Mouse (Mus musculus) midbrain, embryonic 12.5 days (tissue): ENCODE data around the gene Slc5a6. TPM values are rescaled to one million over a fixed set of nuclear protein-coding genes. Genes with fewer than 3 reads are reported as not detected.
"Not testable (repeated sequence)": the region's sequence is repeated elsewhere in the genome, so short reads cannot be mapped to it uniquely, and the experiment has no call there.

Experiments
- ATAC-seq: fragments of 200-750 bp; cut with Nextera tagmentation; 2 replicates; pipeline ENCODE4 v1.8.0; 2017; ENCODE audit warnings: low read depth, moderate TSS enrichment, moderate library complexity; ENCODE audit not compliant: low FRiP score
- H3K27ac ChIP-seq: fragments of 300-500 bp; sonication (generic); replicated peaks from 2 replicates; pipeline ENCODE4 v1.5.1; 2016; ENCODE audit warnings: mild to moderate bottlenecking
- H3K27me3 ChIP-seq: fragments of 300-500 bp; sonication (generic); 2 replicates; pipeline ENCODE4 v1.6.1; 2016; ENCODE audit warnings: mild to moderate bottlenecking
- H3K36me3 ChIP-seq: fragments of 300-500 bp; sonication (generic); 2 replicates; pipeline ENCODE4 v1.6.1; 2016
- H3K4me1 ChIP-seq: fragments of 300-500 bp; sonication (generic); 2 replicates; pipeline ENCODE4 v1.6.1; 2016
- H3K4me2 ChIP-seq: fragments of 300-500 bp; sonication (generic); replicated peaks from 2 replicates; pipeline ENCODE4 v1.6.1; 2016; ENCODE audit warnings: mild to moderate bottlenecking, moderate library complexity
- H3K4me3 ChIP-seq: fragments of 300-500 bp; sonication (generic); 2 replicates; pipeline ENCODE4 v1.5.1; 2016; ENCODE audit warnings: mild to moderate bottlenecking
- H3K9ac ChIP-seq: fragments of 300-500 bp; sonication (generic); replicated peaks from 2 replicates; pipeline ENCODE4 v1.6.1; 2016; ENCODE audit warnings: mild to moderate bottlenecking, moderate library complexity
- H3K9me3 ChIP-seq: fragments of 300-500 bp; sonication (generic); 2 replicates; pipeline ENCODE4 v1.6.1; 2016; ENCODE audit warnings: mild to moderate bottlenecking
- WGBS: fragments of 180-500 bp; shearing (Covaris S2); methylation state at CpG from one replicate; pipeline ENCODE4 v1.1.7; 2016; 5-methylcytosine and 5-hydroxymethylcytosine counted together
- polyA plus RNA-seq: library from polyadenylated mRNA; unstranded; fragments of >200 nt; fragmentation: Nextera tagmentation; extraction: Ambion mirVana; gene quantifications from 2 replicates; pipeline ENCODE4 v1.2.1, GENCODE M21; 2016

The Slc5a6 gene
- polyA plus RNA-seq, 1 experiment from 2014 or later = 11.7 TPM

- H3K36me3 ChIP-seq = no peaks in the 10 kb centered on the region
- H3K9me3 ChIP-seq = no peaks in the 10 kb centered on the region
- no peak overlapping the region for H3K4me3 ChIP-seq
- no peak overlapping the region for H3K9ac ChIP-seq
- no peaks in the 10 kb centered on the region for H3K27me3 ChIP-seq
- no peak overlapping the region for H3K27ac ChIP-seq
- H3K4me2 ChIP-seq = no peak overlapping the region
- H3K4me1 ChIP-seq = peaks cover 8% of the 10 kb centered on the region
- no peak for ATAC-seq
These were observed 24.1 kb downstream of the Slc5a6 start for GRCm38 (mm10) chr5:31024641-31025040.

DNA sequence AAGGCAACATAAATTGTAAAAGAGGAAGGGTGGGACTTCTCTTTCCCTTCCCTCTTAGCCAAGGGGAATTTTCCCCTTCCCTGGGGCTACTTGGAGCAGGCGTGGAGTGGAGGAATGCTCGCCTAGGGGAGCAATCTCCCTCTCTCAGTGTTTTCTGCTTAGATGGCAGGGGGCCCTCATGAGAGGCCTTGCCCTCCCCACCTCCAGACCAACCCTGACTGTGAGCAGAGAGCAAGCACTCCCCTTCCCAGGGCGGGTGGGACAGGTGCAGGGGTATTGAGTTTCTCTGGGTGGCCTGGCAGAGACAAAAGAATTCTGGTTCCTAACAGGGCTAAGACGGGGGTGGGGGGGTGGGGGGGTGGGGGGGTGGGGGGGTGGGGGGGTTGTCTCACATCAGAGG is 25.5 kb downstream of the Slc5a6 start:
- no peaks in the 10 kb centered on the region for H3K36me3 ChIP-seq
- 8% methylated on average over 3 of the region's 4 CpGs for WGBS
- no peak overlapping the region for H3K4me2 ChIP-seq
- no peak for ATAC-seq
- no peak overlapping the region for H3K4me3 ChIP-seq
- peaks cover 8% of the 10 kb centered on the region for H3K4me1 ChIP-seq
- H3K27me3 ChIP-seq = no peaks in the 10 kb centered on the region
- H3K9ac ChIP-seq = no peak overlapping the region
- no peak overlapping the region for H3K27ac ChIP-seq
- no peaks in the 10 kb centered on the region for H3K9me3 ChIP-seq

- no peaks in the 10 kb centered on the region for H3K36me3 ChIP-seq
- H3K9ac ChIP-seq = no peak overlapping the region
- H3K4me2 ChIP-seq = no peak overlapping the region
- H3K27ac ChIP-seq = no peak overlapping the region
- H3K27me3 ChIP-seq = no peaks in the 10 kb centered on the region
- H3K9me3 ChIP-seq = no peaks in the 10 kb centered on the region
- no peak overlapping the region for H3K4me3 ChIP-seq
- WGBS = 15% methylated on average over 1 of the region's 1 CpGs
- no peak for ATAC-seq
- peaks cover 8% of the 10 kb centered on the region for H3K4me1 ChIP-seq
These were observed 26.0 kb downstream of the Slc5a6 start for GRCm38 (mm10) chr5:31022690-31023089.

DNA sequence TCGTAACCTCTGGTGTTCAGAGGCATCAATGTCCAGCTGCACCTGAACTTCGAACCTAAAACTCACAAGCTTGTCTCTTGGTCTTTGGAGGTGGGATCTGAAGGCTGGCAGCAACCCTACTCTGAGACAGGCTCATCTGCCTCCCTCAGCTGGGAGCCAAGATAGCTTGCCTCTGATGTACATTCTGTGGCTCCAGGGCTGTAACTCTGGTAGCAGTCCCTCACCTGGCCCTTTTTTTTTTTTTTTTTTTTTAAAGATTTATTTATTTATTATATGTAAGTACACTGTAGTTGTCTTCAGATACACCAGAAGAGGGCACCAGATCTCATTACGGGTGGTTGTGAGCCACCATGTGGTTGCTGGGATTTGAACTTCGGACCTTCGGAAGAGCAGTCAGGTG is 26.9 kb downstream of the Slc5a6 start:
- not testable (repeated sequence) for ATAC-seq, H3K9ac ChIP-seq, H3K4me3 ChIP-seq, H3K9me3 ChIP-seq, H3K4me1 ChIP-seq, H3K27ac ChIP-seq, H3K36me3 ChIP-seq, H3K4me2 ChIP-seq, H3K27me3 ChIP-seq
- 82% methylated on average over 5 of the region's 5 CpGs for whole genome bisulfite sequencing

DNA sequence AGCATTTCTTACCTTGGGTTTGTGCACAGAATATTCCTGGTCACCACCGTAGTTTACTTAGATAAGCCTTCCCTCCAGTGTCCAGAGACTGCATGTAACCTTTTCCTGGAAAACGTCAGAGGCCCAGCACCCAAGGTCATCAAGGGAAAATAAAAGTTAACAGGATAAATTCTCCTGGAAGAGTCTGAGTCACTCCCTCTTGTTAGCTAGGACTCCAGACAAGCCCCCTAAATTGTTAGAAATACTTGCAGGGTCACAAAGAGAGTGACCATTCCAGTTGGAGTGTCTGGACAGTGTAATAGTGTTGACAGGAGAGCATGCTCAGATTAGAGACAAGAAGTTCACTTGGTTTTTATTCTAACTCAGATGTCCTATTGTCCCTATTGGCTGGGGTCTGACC is 32.8 kb downstream of the Slc5a6 start:
- Histone ChIP-seq H3K36me3 (no peaks in the 10 kb centered on the region), H3K9me3 (no peaks in the 10 kb centered on the region), H3K4me1 (no peaks in the 10 kb centered on the region), H3K27me3 (no peaks in the 10 kb centered on the region), H3K27ac (no peak overlapping the region), H3K4me2 (no peak overlapping the region), H3K4me3 (no peak overlapping the region), H3K9ac (no peak overlapping the region)
- no peak for ATAC-seq
- WGBS = 81% methylated on average over 2 of the region's 2 CpGs

GRCm38 (mm10) chr5:31012737-31013136 is 36.0 kb downstream of the Slc5a6 start:
- Histone ChIP-seq H3K4me1 (no peaks in the 10 kb centered on the region), H3K4me2 (no peak overlapping the region), H3K9me3 (no peaks in the 10 kb centered on the region), H3K4me3 (no peak overlapping the region), H3K36me3 (no peaks in the 10 kb centered on the region), H3K27ac (no peak overlapping the region), H3K9ac (no peak overlapping the region), H3K27me3 (no peaks in the 10 kb centered on the region)
- no peak for ATAC-seq
- 75% methylated on average over 3 of the region's 3 CpGs for WGBS

DNA sequence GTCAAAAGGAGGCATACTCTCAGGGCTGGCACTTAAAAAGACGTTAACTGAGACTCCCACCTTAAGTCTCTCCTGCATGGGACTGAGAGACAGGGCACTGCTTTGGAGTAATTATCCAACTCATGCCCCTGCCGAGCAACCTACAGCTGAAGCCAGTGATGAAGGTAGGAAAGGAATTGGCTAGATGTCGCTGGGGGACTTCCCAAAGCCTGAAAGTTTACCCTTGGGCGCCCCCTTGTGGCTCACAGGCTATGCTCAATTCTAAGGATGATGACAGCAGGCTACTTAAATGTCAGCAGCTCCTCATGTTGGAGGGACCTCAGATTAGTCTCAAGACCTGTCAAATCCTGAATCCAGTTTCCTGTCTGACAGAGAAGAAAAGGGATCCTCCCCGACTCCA is 44.5 kb downstream of the Slc5a6 start:
- H3K9me3 ChIP-seq = no peaks in the 10 kb centered on the region
- H3K4me1 ChIP-seq = no peaks in the 10 kb centered on the region
- no peak for ATAC-seq
- H3K4me2 ChIP-seq = no peak overlapping the region
- H3K27me3 ChIP-seq = no peaks in the 10 kb centered on the region
- H3K27ac ChIP-seq = no peak overlapping the region
- H3K4me3 ChIP-seq = no peak overlapping the region
- no peaks in the 10 kb centered on the region for H3K36me3 ChIP-seq
- no peak overlapping the region for H3K9ac ChIP-seq
- WGBS = 4% methylated on average over 5 of the region's 5 CpGs

- ATAC-seq = no peak
- Histone ChIP-seq H3K36me3 (no peaks in the 10 kb centered on the region), H3K4me1 (no peaks in the 10 kb centered on the region), H3K9ac (no peak overlapping the region), H3K27ac (no peak overlapping the region), H3K27me3 (no peaks in the 10 kb centered on the region), H3K4me2 (no peak overlapping the region), H3K4me3 (no peak overlapping the region), H3K9me3 (no peaks in the 10 kb centered on the region)
- WGBS = 80% methylated on average over 4 of the region's 4 CpGs
These were observed 47.2 kb downstream of the Slc5a6 start for GRCm38 (mm10) chr5:31001560-31001959.

- Histone ChIP-seq H3K9ac (no peak overlapping the region), H3K4me1 (no peaks in the 10 kb centered on the region), H3K9me3 (no peaks in the 10 kb centered on the region), H3K27ac (no peak overlapping the region), H3K4me2 (no peak overlapping the region), H3K36me3 (no peaks in the 10 kb centered on the region), H3K27me3 (no peaks in the 10 kb centered on the region), H3K4me3 (no peak overlapping the region)
- no peak for ATAC-seq
- WGBS = 90% methylated on average over 2 of the region's 2 CpGs
These were observed 47.7 kb downstream of the Slc5a6 start for GRCm38 (mm10) chr5:31000993-31001392.

GRCm38 (mm10) chr5:31000122-31000521 is 48.6 kb downstream of the Slc5a6 start:
- Histone ChIP-seq H3K9me3 (no peaks in the 10 kb centered on the region), H3K4me3 (no peak overlapping the region), H3K9ac (no peak overlapping the region), H3K4me1 (no peaks in the 10 kb centered on the region), H3K27me3 (no peaks in the 10 kb centered on the region), H3K36me3 (no peaks in the 10 kb centered on the region), H3K4me2 (no peak overlapping the region), H3K27ac (no peak overlapping the region)
- WGBS = 80% methylated on average over 7 of the region's 7 CpGs
- ATAC-seq = no peak

GRCm38 (mm10) chr5:30999324-30999723 is 49.4 kb downstream of the Slc5a6 start:
- H3K27ac ChIP-seq = no peak overlapping the region
- no peak overlapping the region for H3K4me2 ChIP-seq
- no peaks in the 10 kb centered on the region for H3K4me1 ChIP-seq
- no peak overlapping the region for H3K4me3 ChIP-seq
- WGBS = 67% methylated on average over 5 of the region's 5 CpGs
- no peak for ATAC-seq
- no peaks in the 10 kb centered on the region for H3K9me3 ChIP-seq
- no peaks in the 10 kb centered on the region for H3K27me3 ChIP-seq
- no peaks in the 10 kb centered on the region for H3K36me3 ChIP-seq
- no peak overlapping the region for H3K9ac ChIP-seq

DNA sequence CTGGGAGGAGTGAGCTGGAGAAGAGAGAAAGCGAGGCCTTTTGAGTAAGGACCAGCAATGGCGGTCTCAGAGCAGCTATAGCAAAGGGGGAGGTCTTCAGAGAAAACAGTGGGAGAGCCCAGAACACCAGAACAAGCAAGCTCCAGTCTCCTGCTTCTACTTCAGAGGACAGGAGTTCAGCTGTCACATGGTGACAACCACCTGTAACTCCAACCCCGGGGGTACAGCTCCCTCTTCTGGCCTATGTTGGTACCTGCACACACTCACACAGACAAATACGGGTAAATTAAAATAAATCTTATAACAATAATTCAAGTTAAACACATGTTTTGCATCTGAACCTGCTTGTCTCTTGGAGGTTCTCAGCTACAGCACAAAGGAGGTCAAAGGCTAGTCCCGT is 50.4 kb downstream of the Slc5a6 start:
- Histone ChIP-seq H3K27me3 (no peaks in the 10 kb centered on the region), H3K36me3 (no peaks in the 10 kb centered on the region), H3K4me2 (no peak overlapping the region), H3K9ac (no peak overlapping the region), H3K4me1 (no peaks in the 10 kb centered on the region), H3K4me3 (no peak overlapping the region), H3K27ac (no peak overlapping the region), H3K9me3 (no peaks in the 10 kb centered on the region)
- WGBS = 22% methylated on average over 5 of the region's 5 CpGs
- ATAC-seq = no peak

- no peak overlapping the region for H3K27ac ChIP-seq
- WGBS = 75% methylated on average over 11 of the region's 11 CpGs
- ATAC-seq = no peak
- H3K4me2 ChIP-seq = no peak overlapping the region
- H3K9ac ChIP-seq = no peak overlapping the region
- H3K27me3 ChIP-seq = no peaks in the 10 kb centered on the region
- H3K9me3 ChIP-seq = no peaks in the 10 kb centered on the region
- no peaks in the 10 kb centered on the region for H3K4me1 ChIP-seq
- H3K36me3 ChIP-seq = no peaks in the 10 kb centered on the region
- H3K4me3 ChIP-seq = no peak overlapping the region
These were observed 53.7 kb downstream of the Slc5a6 start for GRCm38 (mm10) chr5:30994910-30995635.
